In the genomic region with DNA sequence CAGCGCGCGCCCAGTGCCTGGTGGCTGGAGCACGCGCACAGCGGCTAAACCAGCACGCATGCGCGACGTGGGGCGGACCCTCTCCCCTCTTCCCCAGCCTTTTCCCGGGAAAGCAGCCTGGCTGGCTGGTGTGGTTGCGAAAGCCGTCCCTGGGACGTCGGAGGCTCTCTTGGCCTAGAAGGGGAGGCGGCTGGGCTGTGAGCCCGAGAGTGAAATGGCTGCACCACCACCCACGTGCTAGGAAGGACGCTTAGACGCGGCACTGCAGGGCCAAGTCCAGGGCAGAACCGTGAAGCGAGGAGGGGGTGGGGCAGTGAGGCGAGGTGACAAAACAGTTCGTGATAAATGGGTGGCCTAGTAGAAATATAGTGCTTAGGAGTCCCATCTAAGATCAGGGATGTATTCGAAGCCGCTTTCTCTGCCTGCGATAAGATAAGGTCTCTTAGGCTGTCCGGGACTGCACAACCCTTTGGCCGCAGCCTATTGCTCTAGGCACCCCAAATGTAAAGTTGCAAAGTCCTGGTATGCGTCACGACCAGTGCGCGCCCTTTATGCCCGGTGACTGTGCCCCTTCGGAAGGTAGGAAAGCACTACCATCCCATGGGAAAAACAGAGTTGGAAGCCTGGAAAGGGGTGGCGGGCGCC, we compare ENCODE assay signal across 8 mouse cellular contexts. TPM values are rescaled to one million over a fixed set of nuclear protein-coding genes. Genes with fewer than 3 reads are reported as not detected.
DNase-seq lines count a peak whose midpoint lies in the region; ATAC-seq lines count a peak whose summit lies in the region.

No protein-coding gene starts in this region.

- peak overlapping the region; percentile 67 for H3K4me2 ChIP-seq in embryonic facial prominence, embryonic 13.5 days
- H3K4me2 ChIP-seq in hindbrain, embryonic 11.5 days (replicated peaks; ENCODE audit: low read depth, low read length), result peak overlapping the region; percentile 51
- H3K4me2 ChIP-seq in limb, embryonic 12.5 days, result peak overlapping the region; percentile 69
- H3K4me2 ChIP-seq in midbrain, embryonic 13.5 days (replicated peaks), result peak overlapping the region; percentile 63

- peaks cover 95% of the 10 kb centered on the region for H3K27me3 ChIP-seq in embryonic facial prominence, embryonic 13.5 days
- H3K27me3 ChIP-seq in hindbrain, embryonic 11.5 days (ENCODE audit: control insufficient read depth, insufficient read depth, low read length), result peaks cover 97% of the 10 kb centered on the region
- peaks cover 98% of the 10 kb centered on the region for H3K27me3 ChIP-seq in limb, embryonic 12.5 days
- H3K27me3 ChIP-seq in midbrain, embryonic 13.5 days, result peaks cover 100% of the 10 kb centered on the region

- no peak for ATAC-seq in embryonic facial prominence, embryonic 13.5 days (ENCODE audit: insufficient number of reproducible peaks, insufficient read depth, low FRiP score, low TSS enrichment, low read depth)
- peak; percentile 42; the same call in 1 of the 2 replicates for ATAC-seq in hindbrain, embryonic 11.5 days (ENCODE audit: low FRiP score)
- ATAC-seq in limb, embryonic 12.5 days (ENCODE audit: insufficient number of reproducible peaks, insufficient read depth, low FRiP score, low TSS enrichment, low read depth), result no peak
- peak; percentile 18 for ATAC-seq in midbrain, embryonic 13.5 days

- WGBS in embryonic facial prominence, embryonic 13.5 days, result 1% methylated on average over 39 of the region's 39 CpGs
- under 1% methylated on average over 39 of the region's 39 CpGs for WGBS in hindbrain, embryonic 11.5 days
- WGBS in limb, embryonic 12.5 days, result 2% methylated on average over 39 of the region's 39 CpGs
- 1% methylated on average over 39 of the region's 39 CpGs for WGBS in midbrain, embryonic 13.5 days

- H3K36me3 ChIP-seq in embryonic facial prominence, embryonic 13.5 days, result no peaks in the 10 kb centered on the region
- H3K36me3 ChIP-seq in hindbrain, embryonic 11.5 days (ENCODE audit: control insufficient read depth, insufficient read depth, low read length), result no peaks in the 10 kb centered on the region
- H3K36me3 ChIP-seq in limb, embryonic 12.5 days, result no peaks in the 10 kb centered on the region
- no peaks in the 10 kb centered on the region for H3K36me3 ChIP-seq in midbrain, embryonic 13.5 days

- peak; percentile 55 to 67 for DNase-seq in right cerebral cortex, postnatal 10 days (ENCODE audit: low spot score in 2 of 2)
- no peak for DNase-seq in right cerebral cortex, postnatal 36 days (ENCODE audit: low spot score in 2 of 2)
- peak; percentile 80 for DNase-seq in hindbrain, embryonic 11.5 days (ENCODE audit: low spot score)
- DNase-seq in c-Kit-positive CD71-positive TER-119-positive erythroid progenitor cells, embryonic 14.5 days (ENCODE audit: low spot score), result no peak
- DNase-seq in thymus, adult 18-20 months, result no peak

- 0 out of 2 replicates have a peak overlapping the region, but pooled peaks have one; percentile 4 for H3K27ac ChIP-seq in embryonic facial prominence, embryonic 13.5 days
- H3K27ac ChIP-seq in hindbrain, embryonic 11.5 days (ENCODE audit: low read depth, low read length), result no peak overlapping the region
- no peak overlapping the region for H3K27ac ChIP-seq in limb, embryonic 12.5 days
- H3K27ac ChIP-seq in midbrain, embryonic 13.5 days, result no peak overlapping the region

- peak overlapping the region; percentile 22; the same call in 1 of the 2 replicates for H3K9ac ChIP-seq in embryonic facial prominence, embryonic 13.5 days
- H3K9ac ChIP-seq in hindbrain, embryonic 11.5 days (ENCODE audit: low read depth, low read length), result peak overlapping the region; percentile 50
- H3K9ac ChIP-seq in limb, embryonic 12.5 days (replicated peaks), result peak overlapping the region; percentile 42
- H3K9ac ChIP-seq in midbrain, embryonic 13.5 days (replicated peaks), result peak overlapping the region; percentile 57

- H3K9me3 ChIP-seq in embryonic facial prominence, embryonic 13.5 days, result no peaks in the 10 kb centered on the region
- no peaks in the 10 kb centered on the region for H3K9me3 ChIP-seq in hindbrain, embryonic 11.5 days (ENCODE audit: control insufficient read depth, low read length)
- no peaks in the 10 kb centered on the region for H3K9me3 ChIP-seq in limb, embryonic 12.5 days
- H3K9me3 ChIP-seq in midbrain, embryonic 13.5 days, result no peaks in the 10 kb centered on the region

- H3K4me1 ChIP-seq in embryonic facial prominence, embryonic 13.5 days, result peaks cover 66% of the 10 kb centered on the region
- H3K4me1 ChIP-seq in hindbrain, embryonic 11.5 days (replicated peaks; ENCODE audit: control insufficient read depth, insufficient read depth, low read length), result peaks cover 22% of the 10 kb centered on the region
- H3K4me1 ChIP-seq in limb, embryonic 12.5 days (replicated peaks), result peaks cover 70% of the 10 kb centered on the region
- peaks cover 52% of the 10 kb centered on the region for H3K4me1 ChIP-seq in midbrain, embryonic 13.5 days (replicated peaks)

- peak overlapping the region; percentile 41 for H3K4me3 ChIP-seq in embryonic facial prominence, embryonic 13.5 days
- H3K4me3 ChIP-seq in hindbrain, embryonic 11.5 days (ENCODE audit: low read depth, low read length), result peak overlapping the region; percentile 32
- H3K4me3 ChIP-seq in limb, embryonic 12.5 days (replicated peaks), result peak overlapping the region; percentile 42
- peak overlapping the region; percentile 36 for H3K4me3 ChIP-seq in midbrain, embryonic 13.5 days (replicated peaks)

RNA-seq across cellular contexts. Expression of gene Cbx8, which starts 6.0 kb away (rescaled TPM):
- polyA plus RNA-seq in embryonic facial prominence, embryonic 13.5 days (2015; fragmentation: Nextera tagmentation; extraction: Ambion mirVana), result 6.8 and 10.7 TPM in 2 replicates
- polyA plus RNA-seq in hindbrain, embryonic 11.5 days (2014; fragmentation: Nextera tagmentation; extraction: Ambion mirVana), result 9.1 and 9.3 TPM in 2 replicates
- 11.8 and 13.0 TPM in 2 replicates for polyA plus RNA-seq in limb, embryonic 12.5 days (2016; fragmentation: Nextera tagmentation; extraction: Ambion mirVana)
- polyA plus RNA-seq in midbrain, embryonic 13.5 days (2015; fragmentation: Nextera tagmentation; extraction: Ambion mirVana), result 9.8 and 15.2 TPM in 2 replicates

RNA-seq across cellular contexts. Expression of gene Cbx2, which starts 24.0 kb away (rescaled TPM):
- polyA plus RNA-seq in embryonic facial prominence, embryonic 13.5 days (2015; fragmentation: Nextera tagmentation; extraction: Ambion mirVana), result 54.4 and 64.8 TPM in 2 replicates
- 44.4 and 54.5 TPM in 2 replicates for polyA plus RNA-seq in hindbrain, embryonic 11.5 days (2014; fragmentation: Nextera tagmentation; extraction: Ambion mirVana)
- polyA plus RNA-seq in limb, embryonic 12.5 days (2016; fragmentation: Nextera tagmentation; extraction: Ambion mirVana), result 121 and 122 TPM in 2 replicates
- polyA plus RNA-seq in midbrain, embryonic 13.5 days (2015; fragmentation: Nextera tagmentation; extraction: Ambion mirVana), result 34.7 and 35.5 TPM in 2 replicates

RNA-seq across cellular contexts. Expression of gene Cbx4, which starts 39.3 kb away (rescaled TPM):
- 13.0 and 14.4 TPM in 2 replicates for polyA plus RNA-seq in embryonic facial prominence, embryonic 13.5 days (2015; fragmentation: Nextera tagmentation; extraction: Ambion mirVana)
- polyA plus RNA-seq in hindbrain, embryonic 11.5 days (2014; fragmentation: Nextera tagmentation; extraction: Ambion mirVana), result 5.4 and 7.1 TPM in 2 replicates
- polyA plus RNA-seq in limb, embryonic 12.5 days (2016; fragmentation: Nextera tagmentation; extraction: Ambion mirVana), result 9.8 and 12.5 TPM in 2 replicates
- polyA plus RNA-seq in midbrain, embryonic 13.5 days (2015; fragmentation: Nextera tagmentation; extraction: Ambion mirVana), result 14.1 and 16.3 TPM in 2 replicates

RNA-seq across cellular contexts. Expression of gene Enpp7, which starts 58.7 kb away (rescaled TPM):
- polyA plus RNA-seq in embryonic facial prominence, embryonic 13.5 days (2015; fragmentation: Nextera tagmentation; extraction: Ambion mirVana), result not detected in 2 replicates
- not detected in 2 replicates for polyA plus RNA-seq in hindbrain, embryonic 11.5 days (2014; fragmentation: Nextera tagmentation; extraction: Ambion mirVana)
- polyA plus RNA-seq in limb, embryonic 12.5 days (2016; fragmentation: Nextera tagmentation; extraction: Ambion mirVana), result not detected in 2 replicates
- not detected in 2 replicates for polyA plus RNA-seq in midbrain, embryonic 13.5 days (2015; fragmentation: Nextera tagmentation; extraction: Ambion mirVana)

Comparison
In these comparisons a context has a peak if more than half of its experiments do, and no peak if none do; other contexts are left out.
1. DNase-seq: peak in right cerebral cortex, postnatal 10 days (2 of 2) and hindbrain, embryonic 11.5 days (single experiment); none in right cerebral cortex, postnatal 36 days (0 of 2), c-Kit-positive CD71-positive TER-119-positive erythroid progenitor cells, embryonic 14.5 days (single experiment) and thymus, adult 18-20 months (0 of 2).
2. ATAC-seq: peak in hindbrain, embryonic 11.5 days (single experiment) and midbrain, embryonic 13.5 days (single experiment); none in embryonic facial prominence, embryonic 13.5 days (single experiment) and limb, embryonic 12.5 days (single experiment).
3. Peak in every context shown above with its lines, with median percentiles within 50 percentile points of each other: H3K4me2 ChIP-seq, H3K4me3 ChIP-seq and H3K9ac ChIP-seq.